Mouse (Mus musculus) ES-Bruce4 (cell line): ENCODE measurements around the gene Hbq1a.
A peak's percentile ranks its signal among the peaks of the same experiment; 100 is the strongest.

Experiments used
- CTCF ChIP-seq: IDR thresholded peaks from one replicate; pipeline ENCODE4 v1.8.1; 2011; ENCODE audit warnings: low read depth, low read length
- EP300 ChIP-seq: IDR thresholded peaks from 2 replicates; pipeline ENCODE4 v1.6.1; 2011; ENCODE audit warnings: low read depth, low read length; ENCODE audit not compliant: insufficient read depth

- TF ChIP-seq CTCF (peak; percentile 88), EP300 (no peak)
These were observed 24.7 kb downstream of the Hbq1a start for GRCm38 (mm10) chr11:32324609-32325008.
